Mouse (Mus musculus) lung, adult 2 months (tissue): Measurements from ENCODE around the gene Fbxo47.

ENCODE experiments used
- CTCF ChIP-seq: fragments of 200-500 bp; IDR thresholded peaks from 2 replicates; pipeline ENCODE4 v1.5.1; 2011; ENCODE audit warnings: mild to moderate bottlenecking, low read length, control low read depth; ENCODE audit not compliant: insufficient read depth
- POLR2A ChIP-seq: fragments of 200-500 bp; IDR thresholded peaks from 2 replicates; pipeline ENCODE4 v1.6.1; 2011; ENCODE audit warnings: low read depth, mild to moderate bottlenecking, control low read depth, low read length, borderline replicate concordance; ENCODE audit errors: extremely low read depth

- TF ChIP-seq CTCF = no peak
- no peak for TF ChIP-seq POLR2A
Measured at GRCm38 (mm10) chr11:97815736-97816135, 68.2 kb downstream of the Fbxo47 start.
